Mouse (Mus musculus) gastrocnemius, postnatal 36 days (tissue): Measurements from ENCODE around the gene Elmo2. TPM values are rescaled to one million over a fixed set of nuclear protein-coding genes. Genes with fewer than 3 reads are reported as not detected.

ENCODE experiments used
- DNase-seq, 2 experiments: peaks; one replicate each; pipeline ENCODE4 v3.0.0; 2022
- intact Hi-C: fragments of 180-260 bp; cut with DNase I; formaldehyde crosslinking; loops from one replicate; pipeline ENCODE4 v1.15.1; 2025
- total RNA-seq, 2 experiments: library from RNA; stranded (reverse); gene quantifications; 2 replicates each; pipeline ENCODE4 v1.2.3; 2021

Elmo2 gene
- total RNA-seq, 2 experiments from 2014 or later, result 12.2 to 14.5 TPM

- intact Hi-C loops, result no loop called here
- DNase-seq, result no peak
Measured at GRCm38 (mm10) chr2:165266739-165267138, 59.5 kb downstream of the Elmo2 start.

GRCm38 (mm10) chr2:165263861-165264260 is 62.4 kb downstream of the Elmo2 start:
- intact Hi-C loops, result no loop called here
- DNase-seq, result no peak

- intact Hi-C loops, result no loop called here
Measured at GRCm38 (mm10) chr2:165262274-165262990, 63.8 kb downstream of the Elmo2 start.

GRCm38 (mm10) chr2:165259859-165260258 is 66.4 kb downstream of the Elmo2 start:
- intact Hi-C loops, result no loop called here

More at GRCm38 (mm10) chr2:165262274-165262990, 63.8 kb downstream of the Elmo2 start:
- DNase-seq, result no peak

GRCm38 (mm10) chr2:165258321-165258720 is 68.0 kb downstream of the Elmo2 start:
- no peak for DNase-seq

More at GRCm38 (mm10) chr2:165259859-165260258, 66.4 kb downstream of the Elmo2 start:
- DNase-seq, result no peak

GRCm38 (mm10) chr2:165257151-165257834 is 69.0 kb downstream of the Elmo2 start:
- DNase-seq, result no peak
- intact Hi-C loops, result no loop called here

More at GRCm38 (mm10) chr2:165258321-165258720, 68.0 kb downstream of the Elmo2 start:
- intact Hi-C loops, result no loop called here

GRCm38 (mm10) chr2:165256213-165256612 is 70.1 kb downstream of the Elmo2 start:
- no peak for DNase-seq
- intact Hi-C loops, result no loop called here

- intact Hi-C loops, result no loop called here
Measured at GRCm38 (mm10) chr2:165253867-165254266, 72.4 kb downstream of the Elmo2 start.

GRCm38 (mm10) chr2:165253269-165253668 is 73.0 kb downstream of the Elmo2 start:
- no peak for DNase-seq
- intact Hi-C loops, result no loop called here

More at GRCm38 (mm10) chr2:165253867-165254266, 72.4 kb downstream of the Elmo2 start:
- no peak for DNase-seq

GRCm38 (mm10) chr2:165252801-165253200 is 73.5 kb downstream of the Elmo2 start:
- intact Hi-C loops, result no loop called here
- DNase-seq, result no peak

- intact Hi-C loops, result no loop called here
- DNase-seq, result no peak
Measured at GRCm38 (mm10) chr2:165252381-165252780, 73.9 kb downstream of the Elmo2 start.

GRCm38 (mm10) chr2:165250903-165251302 is 75.4 kb downstream of the Elmo2 start:
- no peak for DNase-seq
- intact Hi-C loops, result no loop called here

- no peak for DNase-seq
- intact Hi-C loops, result no loop called here
Measured at GRCm38 (mm10) chr2:165248967-165249366, 77.3 kb downstream of the Elmo2 start.

GRCm38 (mm10) chr2:165246349-165246748 is 79.9 kb downstream of the Elmo2 start:
- no peak for DNase-seq
- intact Hi-C loops, result no loop called here

GRCm38 (mm10) chr2:165243122-165243720 is 83.1 kb downstream of the Elmo2 start:
- no peak for DNase-seq
- intact Hi-C loops, result no loop called here

GRCm38 (mm10) chr2:165242575-165242974 is 83.7 kb downstream of the Elmo2 start:
- intact Hi-C loops, result no loop called here
- DNase-seq, result no peak

- DNase-seq, result no peak
- intact Hi-C loops, result no loop called here
Measured at GRCm38 (mm10) chr2:165241786-165242185, 84.5 kb downstream of the Elmo2 start.

GRCm38 (mm10) chr2:165240371-165240770 is 85.9 kb downstream of the Elmo2 start:
- DNase-seq, result no peak
- intact Hi-C loops, result no loop called here

- intact Hi-C loops, result loop anchor here (5.0 kb wide), 1 partner anchor 167 kb away; no protein-coding TSS in a partner anchor
Measured at GRCm38 (mm10) chr2:165239533-165240144, 86.6 kb downstream of the Elmo2 start.

GRCm38 (mm10) chr2:165238416-165239145 is 87.7 kb downstream of the Elmo2 start:
- intact Hi-C loops, result loop anchor here (5.0 kb wide), 1 partner anchor 166 kb away; no protein-coding TSS in a partner anchor
- DNase-seq, result no peak

More at GRCm38 (mm10) chr2:165239533-165240144, 86.6 kb downstream of the Elmo2 start:
- no peak for DNase-seq
